Mouse (Mus musculus): ENCODE results near the gene Herc1. TPM values are rescaled to one million over a fixed set of nuclear protein-coding genes. Genes with fewer than 3 reads are reported as not detected.

The Herc1 gene
- polyA plus RNA-seq, 1 experiment: 3.2 TPM

DNA sequence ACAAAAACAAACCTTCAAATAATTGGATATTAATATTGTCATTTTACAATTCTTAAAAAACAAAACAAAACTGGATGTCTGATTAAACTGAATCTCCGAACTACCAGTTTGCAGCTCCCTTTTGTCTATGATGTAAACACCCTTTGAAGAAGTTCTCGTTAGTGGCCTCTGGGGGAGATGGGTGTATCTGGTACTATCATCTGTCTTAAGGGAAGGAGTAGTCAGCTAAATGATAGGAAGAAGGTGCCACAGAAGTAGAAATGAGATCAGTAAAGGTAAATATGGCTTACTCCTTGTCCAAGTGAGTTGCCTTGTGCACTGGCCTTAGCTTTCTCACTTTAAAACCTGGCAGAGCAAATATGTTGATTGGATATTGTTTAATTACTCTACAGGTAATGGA, 127.5 kb downstream of the Herc1 start:
- TF ChIP-seq GATA1 (IDR thresholded peaks at IDR 0.05; ENCODE audit: borderline replicate concordance, low read length) (no peak), FLI1 (IDR thresholded peaks at IDR 0.05; ENCODE audit: low read length) (no peak)
- peaks cover 4% of the 10 kb centered on the region; the same call in 1 of the 2 replicates for H3K4me1 ChIP-seq

DNA sequence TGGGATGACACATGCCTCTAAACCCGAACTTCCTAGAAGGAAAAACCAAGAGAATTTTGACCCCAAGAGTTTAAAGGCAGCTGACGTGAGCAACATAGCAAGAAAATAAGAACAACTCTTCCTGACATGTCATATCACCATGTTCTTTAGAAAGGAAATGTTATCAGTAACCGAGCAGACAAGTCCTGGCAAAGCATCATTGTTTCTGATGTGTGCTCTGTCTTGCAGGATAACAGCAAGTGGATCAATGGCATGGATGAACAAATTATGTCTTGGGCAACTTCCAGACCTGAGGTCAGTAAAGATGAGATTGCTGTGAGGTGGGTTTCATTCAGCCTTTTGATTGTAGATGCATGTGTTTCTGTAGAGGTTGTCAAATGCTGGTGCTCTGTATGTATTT, 133.2 kb downstream of the Herc1 start:
- TF ChIP-seq GATA1 (IDR thresholded peaks at IDR 0.05; ENCODE audit: borderline replicate concordance, low read length): no peak
- TF ChIP-seq FLI1 (IDR thresholded peaks at IDR 0.05; ENCODE audit: low read length): no peak
- H3K4me3 ChIP-seq (replicated peaks): no peak overlapping the region
- peaks cover 39% of the 10 kb centered on the region for H3K4me1 ChIP-seq
- no peaks in the 10 kb centered on the region for H3K27me3 ChIP-seq (replicated peaks)
- peaks cover 95% of the 10 kb centered on the region for H3K36me3 ChIP-seq (replicated peaks; ENCODE audit: low read length)
- no peaks in the 10 kb centered on the region for H3K9me3 ChIP-seq

More for the DNA sequence above, 127.5 kb downstream of the Herc1 start:
- Histone ChIP-seq H3K9me3 (no peaks in the 10 kb centered on the region), H3K36me3 (replicated peaks; ENCODE audit: low read length) (peaks cover 97% of the 10 kb centered on the region), H3K4me3 (replicated peaks) (no peak overlapping the region), H3K27me3 (replicated peaks) (no peaks in the 10 kb centered on the region)

DNA sequence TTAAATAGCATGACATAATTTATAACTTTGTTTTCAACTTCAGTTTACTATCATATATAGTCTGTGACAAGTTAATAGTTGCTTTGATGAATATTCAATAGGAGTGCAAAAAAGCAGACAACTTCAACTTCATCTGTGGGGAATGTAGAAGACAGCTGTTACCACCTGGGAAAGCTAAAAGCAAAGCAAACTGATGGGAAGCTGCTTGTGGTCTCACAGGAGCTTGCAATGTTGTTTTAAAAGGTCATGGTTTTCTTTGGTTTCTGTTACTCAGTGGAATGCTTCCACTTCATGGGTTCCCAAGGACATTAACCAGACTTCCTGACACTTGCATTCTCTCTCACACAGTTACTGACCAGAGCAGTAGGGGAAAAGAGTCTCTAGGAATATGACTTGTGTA, 138.5 kb downstream of the Herc1 start:
- H3K9me3 ChIP-seq: no peaks in the 10 kb centered on the region
- TF ChIP-seq FLI1 (IDR thresholded peaks at IDR 0.05; ENCODE audit: low read length): no peak
- TF ChIP-seq GATA1 (IDR thresholded peaks at IDR 0.05; ENCODE audit: borderline replicate concordance, low read length): no peak
- H3K36me3 ChIP-seq (replicated peaks; ENCODE audit: low read length): peaks cover 97% of the 10 kb centered on the region
- peaks cover 31% of the 10 kb centered on the region for H3K4me1 ChIP-seq
- no peaks in the 10 kb centered on the region for H3K27me3 ChIP-seq (replicated peaks)
- H3K4me3 ChIP-seq (replicated peaks): no peak overlapping the region

DNA sequence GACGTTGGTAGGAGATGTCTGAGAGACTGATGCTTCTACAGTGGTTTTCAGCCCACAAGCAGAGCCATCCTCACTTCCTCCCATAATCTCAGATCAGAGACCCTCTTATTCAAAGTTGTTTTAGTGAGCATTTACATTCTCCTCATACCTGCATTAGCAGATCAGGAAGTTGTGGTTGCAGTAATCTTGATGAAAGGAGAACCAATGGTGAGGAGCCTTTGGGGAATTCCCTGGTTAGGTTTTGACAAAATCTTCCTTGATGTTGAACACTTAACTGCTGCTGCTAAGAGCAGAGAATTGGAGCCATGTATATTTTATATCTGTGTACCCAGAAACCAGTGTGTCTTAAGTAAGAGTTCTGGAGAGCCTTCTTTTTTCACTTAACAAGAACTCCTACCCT, 142.1 kb downstream of the Herc1 start:
- no peak overlapping the region for H3K4me3 ChIP-seq (replicated peaks)
- no peaks in the 10 kb centered on the region for H3K27me3 ChIP-seq (replicated peaks)
- H3K4me1 ChIP-seq: peaks cover 12% of the 10 kb centered on the region
- TF ChIP-seq FLI1 (IDR thresholded peaks at IDR 0.05; ENCODE audit: low read length) (no peak), GATA1 (IDR thresholded peaks at IDR 0.05; ENCODE audit: borderline replicate concordance, low read length) (no peak)
- no peaks in the 10 kb centered on the region for H3K9me3 ChIP-seq
- peaks cover 96% of the 10 kb centered on the region for H3K36me3 ChIP-seq (replicated peaks; ENCODE audit: low read length)

DNA sequence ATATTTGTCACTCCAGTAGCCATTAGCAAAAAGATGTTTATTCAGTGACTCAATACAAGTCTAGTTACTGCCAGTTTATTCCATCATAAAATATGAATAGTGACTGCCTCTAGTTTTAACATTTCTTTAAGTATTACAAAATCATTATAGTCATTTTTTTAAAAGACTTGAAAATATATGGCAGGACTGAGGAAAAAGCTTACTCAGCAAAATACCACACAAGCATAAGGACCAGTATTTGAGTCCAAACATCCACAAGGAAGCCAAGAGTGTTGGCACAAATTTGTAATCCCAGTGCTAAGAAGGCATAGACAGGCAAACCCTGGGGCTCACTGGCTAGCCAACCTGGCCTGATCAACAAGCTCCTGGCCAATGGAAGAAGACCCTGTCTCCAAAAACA, 143.7 kb downstream of the Herc1 start:
- H3K36me3 ChIP-seq (replicated peaks; ENCODE audit: low read length): peaks cover 96% of the 10 kb centered on the region
- no peaks in the 10 kb centered on the region for H3K9me3 ChIP-seq
- peaks cover 21% of the 10 kb centered on the region for H3K4me1 ChIP-seq
- TF ChIP-seq FLI1 (IDR thresholded peaks at IDR 0.05; ENCODE audit: low read length): no peak
- no peak overlapping the region for H3K4me3 ChIP-seq (replicated peaks)
- H3K27me3 ChIP-seq (replicated peaks): no peaks in the 10 kb centered on the region

DNA sequence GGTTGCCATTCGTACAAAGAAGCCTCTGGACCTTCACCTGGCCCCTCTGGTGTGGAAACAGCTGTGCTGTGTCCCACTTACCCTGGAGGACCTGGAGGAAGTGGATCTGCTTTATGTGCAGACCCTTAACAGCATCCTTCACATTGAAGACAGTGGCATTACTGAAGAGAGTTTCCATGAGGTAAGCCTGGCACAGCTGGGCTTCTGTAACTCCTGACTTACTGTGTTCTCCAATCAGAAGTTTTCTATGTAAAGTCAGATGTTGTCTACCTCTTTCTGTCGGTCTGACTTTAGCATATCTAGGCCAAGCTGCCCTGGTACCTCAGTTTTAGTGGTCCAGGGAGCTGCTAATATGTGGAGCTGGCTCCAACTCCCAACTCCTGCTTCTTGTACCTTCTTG, 151.0 kb downstream of the Herc1 start:
- Histone ChIP-seq H3K4me1 (peaks cover 70% of the 10 kb centered on the region), H3K4me3 (replicated peaks) (no peak overlapping the region), H3K36me3 (replicated peaks; ENCODE audit: low read length) (peaks cover 88% of the 10 kb centered on the region), H3K9me3 (no peaks in the 10 kb centered on the region), H3K27me3 (replicated peaks) (no peaks in the 10 kb centered on the region)
- no peak for TF ChIP-seq GATA1 (IDR thresholded peaks at IDR 0.05; ENCODE audit: borderline replicate concordance, low read length)
- TF ChIP-seq FLI1 (IDR thresholded peaks at IDR 0.05; ENCODE audit: low read length): no peak

DNA sequence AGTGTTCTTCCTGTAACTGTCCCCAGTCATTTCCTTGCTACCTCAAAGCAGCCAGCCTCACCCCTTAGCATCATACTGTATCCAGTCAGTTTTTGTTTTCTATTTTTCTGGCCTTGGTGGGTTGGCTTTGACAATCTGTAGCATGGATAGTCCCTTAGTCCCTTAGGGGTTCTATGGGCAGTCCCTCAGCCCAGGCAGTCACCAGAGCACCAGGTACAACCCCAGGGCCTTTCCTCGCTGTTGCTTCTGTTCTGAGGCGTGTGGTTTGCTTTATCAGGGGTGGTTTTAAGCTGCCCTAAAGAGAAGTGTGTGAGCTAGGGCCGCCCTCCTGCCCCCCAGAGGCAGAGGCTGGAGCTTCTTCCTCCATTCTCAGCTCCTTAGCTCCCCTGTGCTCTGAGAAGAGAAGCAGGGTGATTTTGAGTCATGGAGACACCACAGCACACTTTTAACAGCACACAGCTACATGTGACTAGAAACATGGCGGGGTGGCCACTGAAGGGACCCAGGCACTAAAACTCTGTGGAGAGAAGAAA, 153.7 kb downstream of the Herc1 start:
- Histone ChIP-seq H3K27me3 (replicated peaks) (no peaks in the 10 kb centered on the region), H3K9me3 (no peaks in the 10 kb centered on the region), H3K4me3 (replicated peaks) (no peak overlapping the region), H3K36me3 (replicated peaks; ENCODE audit: low read length) (peaks cover 89% of the 10 kb centered on the region), H3K4me1 (peaks cover 84% of the 10 kb centered on the region)
- TF ChIP-seq FLI1 (IDR thresholded peaks at IDR 0.05; ENCODE audit: low read length): no peak
- TF ChIP-seq GATA1 (IDR thresholded peaks at IDR 0.05; ENCODE audit: borderline replicate concordance, low read length): no peak

DNA sequence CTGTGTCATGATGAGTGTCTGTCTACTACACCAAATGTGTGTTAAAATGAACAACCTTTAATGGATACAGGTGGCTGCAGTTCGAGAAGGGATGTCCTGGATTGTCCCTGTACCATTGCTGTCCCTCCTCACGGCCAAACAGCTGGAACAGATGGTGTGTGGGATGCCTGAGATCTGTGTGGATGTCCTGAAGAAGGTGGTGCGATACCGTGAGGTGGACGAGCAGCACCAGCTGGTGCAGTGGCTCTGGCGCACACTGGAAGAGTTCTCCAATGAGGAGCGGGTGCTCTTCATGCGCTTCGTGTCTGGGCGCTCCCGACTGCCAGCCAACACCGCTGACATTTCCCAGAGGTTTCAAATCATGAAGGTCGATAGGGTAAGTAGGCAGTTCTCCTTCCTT, 154.3 kb downstream of the Herc1 start:
- no peaks in the 10 kb centered on the region for H3K9me3 ChIP-seq
- H3K27me3 ChIP-seq (replicated peaks): no peaks in the 10 kb centered on the region
- H3K36me3 ChIP-seq (replicated peaks; ENCODE audit: low read length): peaks cover 93% of the 10 kb centered on the region
- TF ChIP-seq FLI1 (IDR thresholded peaks at IDR 0.05; ENCODE audit: low read length): no peak
- TF ChIP-seq GATA1 (IDR thresholded peaks at IDR 0.05; ENCODE audit: borderline replicate concordance, low read length): no peak
- H3K4me3 ChIP-seq (replicated peaks): peak overlapping the region; percentile 43
- peaks cover 90% of the 10 kb centered on the region for H3K4me1 ChIP-seq

DNA sequence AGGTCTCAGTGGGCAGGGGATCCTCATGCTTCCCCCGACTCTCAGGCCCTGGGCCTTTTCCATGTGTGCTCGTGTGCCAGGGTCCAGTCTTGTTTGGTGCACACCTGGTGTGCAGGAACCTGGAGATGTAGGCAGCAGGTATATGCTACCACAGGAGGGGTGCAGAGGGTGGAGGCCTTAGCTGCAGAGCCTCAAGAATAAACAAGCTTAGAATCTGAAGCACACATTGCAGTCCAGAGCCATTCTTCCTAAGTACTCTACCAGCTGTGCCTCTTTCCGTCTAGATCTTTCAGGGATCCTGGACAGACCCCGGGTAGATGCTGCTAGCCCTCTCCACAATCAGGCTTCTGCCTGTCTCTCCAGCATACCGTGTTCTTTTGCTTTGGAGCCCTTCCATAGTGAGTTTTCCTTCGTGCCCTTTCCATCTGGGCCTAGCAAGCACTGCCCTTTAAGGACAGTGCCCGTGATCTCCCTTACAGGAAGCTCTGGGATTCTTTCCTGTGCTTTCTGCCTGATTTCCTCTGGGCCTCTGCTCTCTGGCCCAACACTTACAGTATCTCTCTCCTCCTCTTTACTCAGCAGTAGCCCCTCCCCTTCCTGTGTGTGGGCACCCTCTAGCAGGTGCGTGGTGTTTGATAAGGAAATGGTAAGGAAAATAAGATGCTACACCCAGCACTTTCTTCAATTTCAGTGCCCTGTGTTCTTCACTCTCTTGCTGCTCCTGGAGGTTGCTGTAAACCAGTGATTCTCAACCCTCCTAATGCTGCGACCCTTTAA, 155.1 kb downstream of the Herc1 start:
- no peak for TF ChIP-seq FLI1 (IDR thresholded peaks at IDR 0.05; ENCODE audit: low read length)
- no peak for TF ChIP-seq GATA1 (IDR thresholded peaks at IDR 0.05; ENCODE audit: borderline replicate concordance, low read length)
- no peaks in the 10 kb centered on the region for H3K9me3 ChIP-seq
- H3K27me3 ChIP-seq (replicated peaks): no peaks in the 10 kb centered on the region
- peaks cover 98% of the 10 kb centered on the region for H3K4me1 ChIP-seq
- peaks cover 95% of the 10 kb centered on the region for H3K36me3 ChIP-seq (replicated peaks; ENCODE audit: low read length)
- no peak overlapping the region for H3K4me3 ChIP-seq (replicated peaks)

DNA sequence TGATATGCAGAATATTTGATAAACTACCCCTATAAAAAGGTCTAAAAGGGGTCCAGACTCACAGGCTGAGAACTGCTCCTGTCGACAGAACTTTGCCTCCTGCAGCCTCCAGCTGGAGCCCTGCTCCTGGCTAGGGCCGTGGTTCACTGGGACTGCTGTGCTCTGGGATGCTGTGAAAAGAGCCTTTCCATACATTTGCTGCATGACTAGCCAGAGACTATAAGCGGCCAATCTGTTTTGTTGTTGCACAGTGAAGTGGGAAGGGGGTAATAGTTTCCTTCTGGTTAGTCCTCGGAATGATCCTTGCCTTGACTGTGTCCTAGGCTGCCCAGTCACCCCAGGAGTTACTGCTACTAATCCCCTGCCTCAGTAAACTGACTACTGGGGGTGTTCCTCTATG, 155.8 kb downstream of the Herc1 start:
- Histone ChIP-seq H3K27me3 (replicated peaks) (no peaks in the 10 kb centered on the region), H3K9me3 (no peaks in the 10 kb centered on the region), H3K4me3 (replicated peaks) (no peak overlapping the region), H3K36me3 (replicated peaks; ENCODE audit: low read length) (peaks cover 92% of the 10 kb centered on the region), H3K4me1 (peaks cover 99% of the 10 kb centered on the region)
- no peak for TF ChIP-seq GATA1 (IDR thresholded peaks at IDR 0.05; ENCODE audit: borderline replicate concordance, low read length)
- TF ChIP-seq FLI1 (IDR thresholded peaks at IDR 0.05; ENCODE audit: low read length): no peak

Measured in megakaryocyte, embryonic 14.5 days (primary cell).